Mouse (Mus musculus) midbrain, postnatal 0 days (tissue): ENCODE measurements around the gene Hdhd5. TPM values are rescaled to one million over a fixed set of nuclear protein-coding genes. Genes with fewer than 3 reads are reported as not detected.

Source experiments
- ATAC-seq: fragments of 200-750 bp; cut with Nextera tagmentation; 2 replicates; pipeline ENCODE4 v1.8.0; 2017; ENCODE audit warnings: moderate number of reproducible peaks, mild to moderate bottlenecking, moderate TSS enrichment, moderate library complexity; ENCODE audit not compliant: low FRiP score
- DNase-seq: peaks from one replicate; pipeline ENCODE4 v3.0.0-alpha.2; 2015; ENCODE audit warnings: low spot score
- H3K27ac ChIP-seq: fragments of 300-500 bp; sonication (generic); 2 replicates; pipeline ENCODE4 v1.5.1; 2014; ENCODE audit warnings: low read depth, mild to moderate bottlenecking, low read length, mixed read lengths
- H3K27me3 ChIP-seq: fragments of 300-500 bp; sonication (generic); 2 replicates; pipeline ENCODE4 v1.6.1; 2014; ENCODE audit warnings: low read length, control low read depth, mixed read lengths; ENCODE audit not compliant: insufficient read depth
- H3K36me3 ChIP-seq: fragments of 300-500 bp; sonication (generic); 2 replicates; pipeline ENCODE4 v1.6.1; 2014; ENCODE audit warnings: low read length, control low read depth, mixed read lengths; ENCODE audit not compliant: insufficient read depth
- H3K4me1 ChIP-seq: fragments of 300-500 bp; sonication (generic); 2 replicates; pipeline ENCODE4 v1.6.1; 2014; ENCODE audit warnings: mild to moderate bottlenecking, control low read depth, antibody characterized with exemption, low read length, mixed read lengths; ENCODE audit not compliant: insufficient read depth
- H3K4me2 ChIP-seq: fragments of 300-500 bp; sonication (generic); 2 replicates; pipeline ENCODE4 v1.6.1; 2014; ENCODE audit warnings: low read depth, mild to moderate bottlenecking, low read length, mixed read lengths; ENCODE audit not compliant: poor library complexity, severe bottlenecking
- H3K4me3 ChIP-seq: fragments of 300-500 bp; sonication (generic); 2 replicates; pipeline ENCODE4 v1.5.1; 2014; ENCODE audit warnings: low read depth, mild to moderate bottlenecking, low read length, moderate library complexity
- H3K9ac ChIP-seq: fragments of 300-500 bp; sonication (generic); replicated peaks from 2 replicates; pipeline ENCODE4 v1.6.1; 2014; ENCODE audit warnings: mild to moderate bottlenecking, low read length, moderate library complexity, mixed read lengths; ENCODE audit not compliant: poor library complexity, severe bottlenecking
- H3K9me3 ChIP-seq: fragments of 300-500 bp; sonication (generic); 2 replicates; pipeline ENCODE4 v1.6.1; 2016; ENCODE audit warnings: low read length, control low read depth
- CTCF ChIP-seq: IDR thresholded peaks from 2 replicates; pipeline ENCODE4 v1.5.1; 2016; ENCODE audit warnings: antibody characterized with exemption, mild to moderate bottlenecking
- WGBS: fragments of 180-500 bp; shearing (Covaris S2); extraction: QIAGEN DNeasy Blood & Tissue Kit; methylation state at CpG from one replicate; pipeline ENCODE4 v1.1.7; 2014; 5-methylcytosine and 5-hydroxymethylcytosine counted together
- polyA plus RNA-seq: library from polyadenylated mRNA; unstranded; fragments of >200 nt; fragmentation: Nextera tagmentation; extraction: Ambion mirVana; gene quantifications from 2 replicates; pipeline ENCODE4 v1.2.1, GENCODE M21; 2015
- total RNA-seq: library from RNA; depleted of rRNA; stranded (reverse); fragments of >200 nt; gene quantifications from 2 replicates; pipeline ENCODE4 v1.2.3, GENCODE M21; 2014

The Hdhd5 gene
- total and polyA plus RNA-seq, 2 experiments from 2014 or later: 16.6 to 39.3 TPM

DNA sequence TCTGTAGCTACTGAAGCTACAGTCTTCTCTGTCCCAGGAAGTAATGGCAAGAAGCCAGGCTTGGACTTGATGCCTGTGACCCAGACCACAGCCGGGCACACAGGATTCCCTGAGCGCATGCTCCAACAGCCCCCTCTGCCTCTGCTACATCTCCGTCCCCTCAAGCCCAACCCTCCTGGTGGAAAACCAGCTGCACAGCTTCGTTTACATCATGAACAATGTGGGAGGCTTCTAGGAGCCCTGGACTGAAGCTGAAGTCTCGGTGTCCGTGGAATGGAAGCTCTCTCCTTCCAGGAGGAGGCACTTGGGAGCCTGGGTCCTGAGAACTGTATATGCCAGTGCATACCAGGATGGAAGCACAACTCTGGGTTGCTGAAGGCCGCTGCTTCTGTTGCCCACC lies 21.1 kb downstream of the Hdhd5 start:
- WGBS: 90% methylated on average over 7 of the region's 7 CpGs
- Histone ChIP-seq H3K36me3 (peaks cover 22% of the 10 kb centered on the region), H3K4me2 (no peak overlapping the region), H3K27ac (no peak overlapping the region), H3K4me3 (no peak overlapping the region), H3K9me3 (no peaks in the 10 kb centered on the region), H3K9ac (no peak overlapping the region), H3K4me1 (no peaks in the 10 kb centered on the region), H3K27me3 (no peaks in the 10 kb centered on the region)
- ATAC-seq (no peak), DNase-seq (no peak)
- TF ChIP-seq CTCF: no peak

DNA sequence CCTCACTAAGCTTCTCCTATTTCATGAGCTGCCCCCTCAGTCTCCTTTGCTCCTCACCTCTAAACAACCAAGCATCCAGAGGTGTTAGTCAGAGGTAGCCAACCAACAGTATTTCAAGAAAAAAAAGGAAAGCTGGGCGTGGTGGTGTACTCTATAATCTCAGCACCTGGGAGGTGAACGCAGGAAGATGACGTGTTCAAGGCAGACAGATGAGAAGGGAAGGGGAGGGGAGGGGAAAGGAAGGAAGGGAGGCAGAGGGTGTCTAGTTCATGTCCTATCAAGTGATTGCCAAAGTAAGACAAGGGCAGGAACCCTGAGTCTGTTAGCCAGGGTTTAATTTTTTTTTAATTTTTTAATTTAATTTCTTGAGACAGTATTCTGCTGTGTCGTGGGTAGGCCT lies 22.5 kb downstream of the Hdhd5 start:
- WGBS: 88% methylated on average over 4 of the region's 4 CpGs
- no peaks in the 10 kb centered on the region for H3K27me3 ChIP-seq
- ATAC-seq: no peak
- no peak overlapping the region for H3K9ac ChIP-seq
- peaks cover 22% of the 10 kb centered on the region for H3K36me3 ChIP-seq
- no peak for DNase-seq
- no peaks in the 10 kb centered on the region for H3K4me1 ChIP-seq
- TF ChIP-seq CTCF: no peak
- H3K4me3 ChIP-seq: no peak overlapping the region
- no peaks in the 10 kb centered on the region for H3K9me3 ChIP-seq
- no peak overlapping the region for H3K4me2 ChIP-seq
- H3K27ac ChIP-seq: no peak overlapping the region

DNA sequence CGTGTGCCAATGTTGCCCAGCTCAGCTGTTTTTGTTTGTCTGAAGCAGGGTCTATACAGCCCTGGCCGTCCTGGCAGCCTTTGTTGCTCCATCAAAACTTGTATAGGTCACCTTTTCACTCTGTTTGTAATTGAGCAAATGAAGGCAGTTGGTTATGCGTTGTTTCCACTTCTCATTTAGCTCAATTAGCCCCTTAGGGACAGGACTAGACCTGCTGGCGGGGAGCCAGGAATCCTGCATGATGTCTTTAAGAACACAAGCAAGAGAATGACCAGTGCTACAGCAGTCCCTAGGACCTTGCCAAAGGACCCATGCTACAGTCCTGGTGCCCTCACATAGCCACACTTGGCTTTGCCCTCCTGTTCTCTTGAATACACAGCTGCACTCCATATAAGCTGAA lies 25.6 kb downstream of the Hdhd5 start:
- H3K27ac ChIP-seq: no peak overlapping the region
- ATAC-seq (no peak), DNase-seq (peak; percentile 70)
- no peaks in the 10 kb centered on the region for H3K4me1 ChIP-seq
- H3K4me2 ChIP-seq: no peak overlapping the region
- H3K9me3 ChIP-seq: no peaks in the 10 kb centered on the region
- 66% methylated on average over 4 of the region's 4 CpGs for WGBS
- H3K36me3 ChIP-seq: peaks cover 12% of the 10 kb centered on the region
- no peaks in the 10 kb centered on the region for H3K27me3 ChIP-seq
- no peak for TF ChIP-seq CTCF
- no peak overlapping the region for H3K4me3 ChIP-seq
- no peak overlapping the region for H3K9ac ChIP-seq

DNA sequence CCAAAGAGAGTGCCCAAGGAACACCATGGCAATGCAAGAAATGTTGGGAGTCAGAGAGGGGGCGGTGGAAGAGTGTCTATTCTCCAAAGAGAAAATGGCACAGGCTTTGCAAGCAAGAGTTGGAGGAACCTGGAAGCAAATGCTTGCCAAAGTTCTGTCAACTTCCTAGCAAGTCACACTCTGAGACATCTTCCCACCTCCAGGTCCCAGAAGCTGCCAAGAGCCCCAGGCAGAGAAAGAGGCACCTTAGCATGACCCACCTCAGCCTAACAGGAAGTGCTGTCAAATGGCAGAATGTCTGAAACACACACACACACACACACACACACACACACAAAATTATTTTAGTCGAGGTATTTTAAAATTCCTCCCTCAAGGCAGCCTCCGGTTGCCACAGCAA lies 27.1 kb downstream of the Hdhd5 start:
- H3K36me3 ChIP-seq: peaks cover 2% of the 10 kb centered on the region; the same call in 1 of the 2 replicates
- no peak for TF ChIP-seq CTCF
- no peaks in the 10 kb centered on the region for H3K9me3 ChIP-seq
- no peaks in the 10 kb centered on the region for H3K27me3 ChIP-seq
- no peak overlapping the region for H3K27ac ChIP-seq
- H3K4me2 ChIP-seq: no peak overlapping the region
- H3K4me1 ChIP-seq: no peaks in the 10 kb centered on the region
- ATAC-seq: no peak
- no peak overlapping the region for H3K9ac ChIP-seq
- H3K4me3 ChIP-seq: no peak overlapping the region
- no peak for DNase-seq
- 62% methylated on average over 3 of the region's 3 CpGs for WGBS

DNA sequence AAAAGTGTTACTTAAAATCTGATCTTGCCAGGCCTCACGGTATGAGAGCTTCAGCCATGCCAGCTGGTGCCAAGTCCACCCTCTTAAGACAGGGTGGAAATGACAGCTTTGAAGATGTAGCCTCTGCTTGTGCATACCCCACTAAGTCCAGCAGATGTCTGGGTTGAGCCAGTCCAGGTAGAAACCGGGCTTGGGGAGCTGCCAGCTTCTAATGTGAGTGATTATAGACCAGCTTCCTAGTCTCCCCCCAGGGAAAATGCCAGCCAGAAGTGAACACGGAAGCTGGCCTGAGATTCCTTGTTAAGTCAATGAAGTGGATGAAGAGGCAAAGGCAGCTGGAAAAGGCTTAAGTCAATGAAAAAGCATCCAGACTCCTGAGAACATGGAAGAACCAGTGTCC lies 34.6 kb downstream of the Hdhd5 start:
- no peak overlapping the region for H3K4me2 ChIP-seq
- H3K4me3 ChIP-seq: no peak overlapping the region
- no peak overlapping the region for H3K27ac ChIP-seq
- no peak for TF ChIP-seq CTCF
- no peaks in the 10 kb centered on the region for H3K36me3 ChIP-seq
- H3K9me3 ChIP-seq: no peaks in the 10 kb centered on the region
- ATAC-seq (no peak), DNase-seq (peak; percentile 75)
- peaks cover 5% of the 10 kb centered on the region for H3K4me1 ChIP-seq
- H3K27me3 ChIP-seq: no peaks in the 10 kb centered on the region
- WGBS: 39% methylated on average over 3 of the region's 3 CpGs
- no peak overlapping the region for H3K9ac ChIP-seq

DNA sequence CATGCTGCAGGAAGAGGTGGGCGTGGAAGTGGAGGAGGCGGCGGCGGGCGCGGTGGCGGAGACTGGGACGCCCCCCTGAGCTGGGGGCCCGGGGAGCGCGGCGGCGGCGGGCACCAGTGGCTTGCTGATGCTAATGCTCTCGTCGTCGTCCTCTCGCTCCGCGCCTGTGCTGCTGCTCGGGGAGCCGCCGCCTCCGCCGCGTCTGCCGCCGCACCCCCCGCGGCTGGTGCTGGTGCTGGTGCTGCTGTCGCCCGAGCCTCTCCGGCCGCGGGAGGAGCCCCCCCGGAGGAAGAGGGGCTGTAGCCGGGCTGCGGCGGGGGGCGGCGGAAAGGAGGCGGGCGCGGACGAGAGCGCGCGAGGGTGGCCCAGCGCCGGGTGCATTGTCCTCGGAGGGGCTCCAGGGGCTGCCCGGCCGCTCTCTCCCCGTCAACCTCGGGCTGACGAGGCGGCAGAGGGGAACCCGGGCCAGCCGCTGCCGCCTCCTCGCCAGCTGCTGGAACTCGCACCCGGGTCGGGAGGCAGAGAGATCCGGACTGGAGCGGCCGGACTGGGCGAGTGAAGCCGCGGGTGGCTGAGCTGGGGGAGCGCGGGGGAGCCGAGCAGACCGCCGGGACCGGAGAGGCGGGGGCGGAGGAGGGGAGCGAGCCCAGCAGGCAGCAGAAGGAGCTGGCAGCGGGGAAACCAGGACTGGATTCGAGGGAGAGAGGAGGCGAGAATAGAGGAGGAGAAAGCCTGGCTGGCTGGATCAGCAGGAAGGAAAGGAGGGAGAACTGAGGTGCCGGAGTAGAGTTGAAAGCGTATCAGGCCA lies 37.5 kb downstream of the Hdhd5 start, which contains the start of gene Tmem121b:
Gene Tmem121b (minus strand): TSS at position 434 of the 808 bp plus-strand sequence.
- Histone ChIP-seq H3K36me3 (no peaks in the 10 kb centered on the region), H3K27ac (peak within 1 kb of the TSS; percentile 87), H3K4me2 (peak within 1 kb of the TSS; percentile 69), H3K9ac (peak within 1 kb of the TSS; percentile 81), H3K4me1 (peaks cover 16% of the 10 kb centered on the region), H3K27me3 (no peaks in the 10 kb centered on the region), H3K9me3 (no peaks in the 10 kb centered on the region), H3K4me3 (peak within 1 kb of the TSS; percentile 74)
- peak; percentile 90 for DNase-seq
- ATAC-seq: peak; percentile 75
- TF ChIP-seq CTCF: no peak
- under 1% methylated on average over 47 of the region's 84 CpGs for WGBS
